8 mouse cellular contexts compared by ENCODE assay signal in genomic region chr2:48098931-48099531, GRCm38 (mm10).
DNase-seq lines count a peak whose midpoint lies in the region; ATAC-seq lines count a peak whose summit lies in the region.

No protein-coding gene starts in this region.

- H3K27ac ChIP-seq in hindbrain, embryonic 10.5 days: peak overlapping the region; percentile 23; the same call in 1 of the 2 replicates

- H3K27me3 ChIP-seq in hindbrain, embryonic 10.5 days (ENCODE audit: insufficient read depth, poor library complexity, severe bottlenecking): no peaks in the 10 kb centered on the region

- H3K4me1 ChIP-seq in hindbrain, embryonic 10.5 days (replicated peaks): peaks cover 7% of the 10 kb centered on the region

- H3K9me3 ChIP-seq in hindbrain, embryonic 10.5 days: no peaks in the 10 kb centered on the region

- no peaks in the 10 kb centered on the region for H3K36me3 ChIP-seq in hindbrain, embryonic 10.5 days

- no peak overlapping the region for H3K4me3 ChIP-seq in hindbrain, embryonic 10.5 days

- peak; percentile 31 for DNase-seq in embryo, embryonic 10.5 days (ENCODE audit: low spot score)
- DNase-seq in hindbrain, embryonic 10.5 days (ENCODE audit: low spot score): no peak
- peak; percentile 36 to 71 for DNase-seq in left cerebral cortex, postnatal 25 days (ENCODE audit: low spot score in 2 of 2)
- DNase-seq in right cerebral cortex, adult 18-20 months: peak; percentile 37
- DNase-seq in ovary, postnatal 36 days (ENCODE audit: low spot score): no peak
- no peak for DNase-seq in heart, adult 18-20 months
- no peak for DNase-seq in adrenal gland, postnatal 4 days (ENCODE audit: low spot score in 2 of 2)

- WGBS in hindbrain, embryonic 10.5 days: 51% methylated on average over 8 of the region's 8 CpGs

- intact Hi-C loops in left cerebral cortex, postnatal 25 days (cut with DNase I): no loop called here

- ATAC-seq in activated CD4-positive, CD25-positive, alpha-beta regulatory T cell, adult 4 months: no peak

Comparison
In these comparisons a context has a peak if more than half of its experiments do, and no peak if none do; other contexts are left out.
1. DNase-seq: peak in embryo, embryonic 10.5 days (single experiment), left cerebral cortex, postnatal 25 days (2 of 2) and right cerebral cortex, adult 18-20 months (single experiment); none in hindbrain, embryonic 10.5 days (single experiment), ovary, postnatal 36 days (single experiment), heart, adult 18-20 months (0 of 2) and adrenal gland, postnatal 4 days (0 of 2).